Mouse (Mus musculus): ENCODE results near the gene Gm20388.
A peak's percentile ranks its signal among the peaks of the same experiment; 100 is the strongest.

Gm20388 gene

GRCm38 (mm10) chr8:121263390-121263775, 1352.7 kb downstream of the Gm20388 start:
- no peak for DNase-seq (ENCODE audit: low read depth)

- no peak for DNase-seq (ENCODE audit: low read depth)
Observed at GRCm38 (mm10) chr8:121264260-121264659, 1353.6 kb downstream of the Gm20388 start.

- DNase-seq (ENCODE audit: low read depth): peak; percentile 56
Observed at GRCm38 (mm10) chr8:121271542-121271941, 1360.9 kb downstream of the Gm20388 start.

GRCm38 (mm10) chr8:121273195-121273594, 1362.6 kb downstream of the Gm20388 start:
- peak; percentile 23 for DNase-seq (ENCODE audit: low read depth)

GRCm38 (mm10) chr8:121273620-121274019, 1363.0 kb downstream of the Gm20388 start:
- no peak for DNase-seq (ENCODE audit: low read depth)

- DNase-seq (ENCODE audit: low read depth): no peak
Observed at GRCm38 (mm10) chr8:121280414-121280813, 1369.8 kb downstream of the Gm20388 start.

GRCm38 (mm10) chr8:121289346-121289745, 1378.7 kb downstream of the Gm20388 start:
- DNase-seq (ENCODE audit: low read depth): peak; percentile 67

- no peak for DNase-seq (ENCODE audit: low read depth)
Observed at GRCm38 (mm10) chr8:121290547-121290946, 1379.9 kb downstream of the Gm20388 start.

GRCm38 (mm10) chr8:121293418-121293817, 1382.8 kb downstream of the Gm20388 start:
- DNase-seq (ENCODE audit: low read depth): peak; percentile 47

GRCm38 (mm10) chr8:121294234-121295108, 1383.8 kb downstream of the Gm20388 start:
- no peak for DNase-seq (ENCODE audit: low read depth)

GRCm38 (mm10) chr8:121296082-121296481, 1385.4 kb downstream of the Gm20388 start:
- no peak for DNase-seq (ENCODE audit: low read depth)

GRCm38 (mm10) chr8:121296597-121296996, 1386.0 kb downstream of the Gm20388 start:
- DNase-seq (ENCODE audit: low read depth): no peak

- no peak for DNase-seq (ENCODE audit: low read depth)
Observed at GRCm38 (mm10) chr8:121297299-121297698, 1386.7 kb downstream of the Gm20388 start.

- DNase-seq (ENCODE audit: low read depth): no peak
Observed at GRCm38 (mm10) chr8:121300066-121300465, 1389.4 kb downstream of the Gm20388 start.

GRCm38 (mm10) chr8:121300501-121301411, 1390.1 kb downstream of the Gm20388 start:
- DNase-seq (ENCODE audit: low read depth): no peak

- DNase-seq (ENCODE audit: low read depth): no peak
Observed at GRCm38 (mm10) chr8:121301431-121301830, 1390.8 kb downstream of the Gm20388 start.

GRCm38 (mm10) chr8:121301978-121302649, 1391.5 kb downstream of the Gm20388 start:
- DNase-seq (ENCODE audit: low read depth): no peak

GRCm38 (mm10) chr8:121307723-121308122, 1397.1 kb downstream of the Gm20388 start:
- DNase-seq (ENCODE audit: low read depth): no peak

GRCm38 (mm10) chr8:121310976-121311819, 1400.6 kb downstream of the Gm20388 start:
- DNase-seq (ENCODE audit: low read depth): no peak

- peak; percentile 46 for DNase-seq (ENCODE audit: low read depth)
Observed at GRCm38 (mm10) chr8:121313458-121313857, 1402.8 kb downstream of the Gm20388 start.

GRCm38 (mm10) chr8:121314036-121314435, 1403.4 kb downstream of the Gm20388 start:
- no peak for DNase-seq (ENCODE audit: low read depth)

Data from NIH3T3 (cell line).